Mouse (Mus musculus) erythroblast, adult 5-6 weeks (primary cell): Measurements from ENCODE around the gene Olfr918. TPM values are rescaled to one million over a fixed set of nuclear protein-coding genes. Genes with fewer than 3 reads are reported as not detected.

ENCODE experiments used
- ATAC-seq: replicated peaks from 2 replicates; pipeline ENCODE4 v1.8.0; 2016; ENCODE audit warnings: moderate number of reproducible peaks, mild to moderate bottlenecking, moderate TSS enrichment, inconsistent platforms; ENCODE audit not compliant: poor library complexity, low FRiP score, severe bottlenecking
- total RNA-seq, 2 experiments: library from RNA; stranded (forward) in 1 of 2; stranded (reverse) in 1 of 2; fragments of 150-400 nt in 1 of 2; fragments of 200-764, 138-1000 nt in 1 of 2; gene quantifications; 2 replicates each; pipeline versions ENCODE4 v1.2.3 to v1.2.4; 2015 to 2017; ENCODE audit warnings: low replicate concordance in 2 of 2

Gene Olfr918
- total RNA-seq (2015; ENCODE audit: low replicate concordance) (not detected in 2 replicates), total RNA-seq (2017; ENCODE audit: low replicate concordance) (not detected in 2 replicates)

GRCm38 (mm10) chr9:38674501-38674900 is at the start of gene Olfr918:
Gene Olfr918 (minus strand): TSS chr9:38674601.
- ATAC-seq, result no peak

GRCm38 (mm10) chr9:38724044-38724443 is 49.6 kb upstream of the Olfr918 start:
- no peak for ATAC-seq

GRCm38 (mm10) chr9:38718927-38719441 is 44.6 kb upstream of the Olfr918 start:
- peak; percentile 96 for ATAC-seq

GRCm38 (mm10) chr9:38718102-38718501 is 43.7 kb upstream of the Olfr918 start, which contains the start of gene Vwa5a:
Gene Vwa5a (plus strand): TSS chr9:38718268.
- ATAC-seq, result 0 out of 2 replicates have a peak, but pooled peaks have one; percentile 58

- ATAC-seq, result no peak
These were observed 1.5 kb downstream of the Olfr918 start for GRCm38 (mm10) chr9:38672887-38673286.

- no peak for ATAC-seq
These were observed 8.7 kb downstream of the Olfr918 start, which contains the start of gene Olfr917 for GRCm38 (mm10) chr9:38665742-38666141. Gene Olfr917 (minus strand): TSS chr9:38665842.

GRCm38 (mm10) chr9:38659775-38660174 is 14.6 kb downstream of the Olfr918 start, which contains the start of gene Olfr916:
Gene Olfr916 (minus strand): TSS chr9:38659875.
- ATAC-seq, result no peak

GRCm38 (mm10) chr9:38632406-38632805 is 42.0 kb downstream of the Olfr918 start:
- no peak for ATAC-seq

Other genes with a start within 250 kb of the Olfr918 start
- gene Olfr901, start 245.1 kb downstream of the Olfr918 start, total RNA-seq (2015; ENCODE audit: low replicate concordance), result not detected in 2 replicates
- not detected in 2 replicates for gene Olfr901, start 245.1 kb downstream of the Olfr918 start, total RNA-seq (2017; ENCODE audit: low replicate concordance)
- gene Olfr902, start 226.9 kb downstream of the Olfr918 start, total RNA-seq (2015; ENCODE audit: low replicate concordance), result not detected in 2 replicates
- gene Olfr902, start 226.9 kb downstream of the Olfr918 start, total RNA-seq (2017; ENCODE audit: low replicate concordance), result not detected in 2 replicates
- not detected in 2 replicates for gene Olfr904, start 211.5 kb downstream of the Olfr918 start, total RNA-seq (2015; ENCODE audit: low replicate concordance)
- not detected in 2 replicates for gene Olfr904, start 211.5 kb downstream of the Olfr918 start, total RNA-seq (2017; ENCODE audit: low replicate concordance)
- gene Olfr905, start 203.5 kb downstream of the Olfr918 start, total RNA-seq (2015; ENCODE audit: low replicate concordance), result not detected in 2 replicates
- gene Olfr905, start 203.5 kb downstream of the Olfr918 start, total RNA-seq (2017; ENCODE audit: low replicate concordance), result not detected in 2 replicates
- gene Olfr906, start 187.5 kb downstream of the Olfr918 start, total RNA-seq (2015; ENCODE audit: low replicate concordance), result not detected in 2 replicates
- gene Olfr906, start 187.5 kb downstream of the Olfr918 start, total RNA-seq (2017; ENCODE audit: low replicate concordance), result not detected in 2 replicates
- not detected in 2 replicates for gene Olfr907, start 178.8 kb downstream of the Olfr918 start, total RNA-seq (2015; ENCODE audit: low replicate concordance)
- not detected in 2 replicates for gene Olfr907, start 178.8 kb downstream of the Olfr918 start, total RNA-seq (2017; ENCODE audit: low replicate concordance)
- gene Olfr911-ps1, start 153.0 kb downstream of the Olfr918 start, total RNA-seq (2015; ENCODE audit: low replicate concordance), result not detected in 2 replicates
- not detected in 2 replicates for gene Olfr911-ps1, start 153.0 kb downstream of the Olfr918 start, total RNA-seq (2017; ENCODE audit: low replicate concordance)
- not detected in 2 replicates for gene Olfr910, start 136.8 kb downstream of the Olfr918 start, total RNA-seq (2015; ENCODE audit: low replicate concordance)
- gene Olfr910, start 136.8 kb downstream of the Olfr918 start, total RNA-seq (2017; ENCODE audit: low replicate concordance), result not detected in 2 replicates
- gene Olfr912, start 94.4 kb downstream of the Olfr918 start, total RNA-seq (2015; ENCODE audit: low replicate concordance), result not detected in 2 replicates
- gene Olfr912, start 94.4 kb downstream of the Olfr918 start, total RNA-seq (2017; ENCODE audit: low replicate concordance), result not detected in 2 replicates
- not detected in 2 replicates for gene Olfr913, start 81.8 kb downstream of the Olfr918 start, total RNA-seq (2015; ENCODE audit: low replicate concordance)
- gene Olfr913, start 81.8 kb downstream of the Olfr918 start, total RNA-seq (2017; ENCODE audit: low replicate concordance), result not detected in 2 replicates
- not detected in 2 replicates for gene Olfr914, start 69.5 kb downstream of the Olfr918 start, total RNA-seq (2015; ENCODE audit: low replicate concordance)
- gene Olfr914, start 69.5 kb downstream of the Olfr918 start, total RNA-seq (2017; ENCODE audit: low replicate concordance), result not detected in 2 replicates
- gene Olfr916, start 14.7 kb downstream of the Olfr918 start, total RNA-seq (2015; ENCODE audit: low replicate concordance), result not detected in 2 replicates
- gene Olfr916, start 14.7 kb downstream of the Olfr918 start, total RNA-seq (2017; ENCODE audit: low replicate concordance), result not detected in 2 replicates
- gene Olfr917, start 8.8 kb downstream of the Olfr918 start, total RNA-seq (2015; ENCODE audit: low replicate concordance), result not detected in 2 replicates
- gene Olfr917, start 8.8 kb downstream of the Olfr918 start, total RNA-seq (2017; ENCODE audit: low replicate concordance), result not detected in 2 replicates
- gene Olfr919, start 29.1 kb upstream of the Olfr918 start, total RNA-seq (2015; ENCODE audit: low replicate concordance), result not detected in 2 replicates
- gene Olfr919, start 29.1 kb upstream of the Olfr918 start, total RNA-seq (2017; ENCODE audit: low replicate concordance), result not detected in 2 replicates
- gene Vwa5a, start 43.7 kb upstream of the Olfr918 start, total RNA-seq (2015; ENCODE audit: low replicate concordance), result 24.4 and 37.2 TPM in 2 replicates
- 38.8 and 52.7 TPM in 2 replicates for gene Vwa5a, start 43.7 kb upstream of the Olfr918 start, total RNA-seq (2017; ENCODE audit: low replicate concordance)
- gene Olfr920, start 77.7 kb upstream of the Olfr918 start, total RNA-seq (2015; ENCODE audit: low replicate concordance), result not detected in 2 replicates
- gene Olfr920, start 77.7 kb upstream of the Olfr918 start, total RNA-seq (2017; ENCODE audit: low replicate concordance), result 0.28 TPM in 1 of 2 replicates, not detected in the other
- not detected in 2 replicates for gene Olfr921, start 98.5 kb upstream of the Olfr918 start, total RNA-seq (2015; ENCODE audit: low replicate concordance)
- not detected in 2 replicates for gene Olfr921, start 98.5 kb upstream of the Olfr918 start, total RNA-seq (2017; ENCODE audit: low replicate concordance)
- not detected in 2 replicates for gene Olfr922, start 140.0 kb upstream of the Olfr918 start, total RNA-seq (2015; ENCODE audit: low replicate concordance)
- not detected in 2 replicates for gene Olfr922, start 140.0 kb upstream of the Olfr918 start, total RNA-seq (2017; ENCODE audit: low replicate concordance)
- gene Olfr923, start 151.9 kb upstream of the Olfr918 start, total RNA-seq (2015; ENCODE audit: low replicate concordance), result not detected in 2 replicates
- gene Olfr923, start 151.9 kb upstream of the Olfr918 start, total RNA-seq (2017; ENCODE audit: low replicate concordance), result not detected in 2 replicates
- not detected in 2 replicates for gene Olfr924, start 169.8 kb upstream of the Olfr918 start, total RNA-seq (2015; ENCODE audit: low replicate concordance)
- gene Olfr924, start 169.8 kb upstream of the Olfr918 start, total RNA-seq (2017; ENCODE audit: low replicate concordance), result 0.28 TPM in 1 of 2 replicates, not detected in the other
- gene Olfr26, start 180.5 kb upstream of the Olfr918 start, total RNA-seq (2015; ENCODE audit: low replicate concordance), result not detected in 2 replicates
- gene Olfr26, start 180.5 kb upstream of the Olfr918 start, total RNA-seq (2017; ENCODE audit: low replicate concordance), result not detected in 2 replicates
- gene Olfr926, start 202.5 kb upstream of the Olfr918 start, total RNA-seq (2015; ENCODE audit: low replicate concordance), result not detected in 2 replicates
- not detected in 2 replicates for gene Olfr926, start 202.5 kb upstream of the Olfr918 start, total RNA-seq (2017; ENCODE audit: low replicate concordance)